Mouse (Mus musculus): ENCODE measurements around the gene B4galt3.
A peak's percentile ranks its signal among the peaks of the same experiment; 100 is the strongest.

B4galt3 gene

DNA sequence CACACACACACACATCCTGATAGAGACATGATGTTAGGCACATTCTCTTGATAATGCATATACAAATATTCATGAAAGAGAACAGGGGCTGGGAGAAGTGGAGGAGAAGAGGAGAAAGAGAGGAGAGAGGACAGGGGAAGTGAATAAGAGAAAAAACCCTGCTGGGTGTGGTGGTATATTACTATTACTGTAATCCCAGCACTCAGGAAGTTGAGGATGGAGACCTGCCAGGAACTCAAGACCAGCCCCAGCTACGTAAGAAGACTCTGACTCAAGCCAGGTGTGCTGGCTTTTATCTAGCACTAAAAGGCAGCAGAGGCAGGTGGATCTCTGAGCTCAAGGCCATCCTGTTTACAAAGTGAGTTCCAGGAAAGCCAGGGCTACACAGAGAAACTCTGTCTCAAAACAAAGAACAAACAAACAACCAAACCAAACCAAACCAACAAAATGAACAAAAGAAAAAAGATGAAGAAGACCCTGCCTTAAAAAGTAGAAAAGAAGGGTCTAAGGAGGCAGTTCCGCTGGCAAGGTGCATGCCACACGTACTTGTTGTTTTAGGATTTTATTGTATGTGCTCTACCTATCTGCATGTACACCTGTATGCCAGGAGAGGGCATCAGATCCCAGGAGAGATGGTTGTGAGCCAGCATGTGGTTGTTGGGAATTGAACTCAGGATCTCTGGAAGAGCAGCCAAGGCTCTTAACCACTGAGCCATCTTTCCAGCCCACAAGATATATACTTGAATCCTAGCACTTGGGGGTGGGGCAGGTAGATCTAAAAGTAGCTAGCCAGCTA is 6.3 kb upstream of the B4galt3 start:
- no peak for DNase-seq (ENCODE audit: low spot score in 2 of 2)

DNA sequence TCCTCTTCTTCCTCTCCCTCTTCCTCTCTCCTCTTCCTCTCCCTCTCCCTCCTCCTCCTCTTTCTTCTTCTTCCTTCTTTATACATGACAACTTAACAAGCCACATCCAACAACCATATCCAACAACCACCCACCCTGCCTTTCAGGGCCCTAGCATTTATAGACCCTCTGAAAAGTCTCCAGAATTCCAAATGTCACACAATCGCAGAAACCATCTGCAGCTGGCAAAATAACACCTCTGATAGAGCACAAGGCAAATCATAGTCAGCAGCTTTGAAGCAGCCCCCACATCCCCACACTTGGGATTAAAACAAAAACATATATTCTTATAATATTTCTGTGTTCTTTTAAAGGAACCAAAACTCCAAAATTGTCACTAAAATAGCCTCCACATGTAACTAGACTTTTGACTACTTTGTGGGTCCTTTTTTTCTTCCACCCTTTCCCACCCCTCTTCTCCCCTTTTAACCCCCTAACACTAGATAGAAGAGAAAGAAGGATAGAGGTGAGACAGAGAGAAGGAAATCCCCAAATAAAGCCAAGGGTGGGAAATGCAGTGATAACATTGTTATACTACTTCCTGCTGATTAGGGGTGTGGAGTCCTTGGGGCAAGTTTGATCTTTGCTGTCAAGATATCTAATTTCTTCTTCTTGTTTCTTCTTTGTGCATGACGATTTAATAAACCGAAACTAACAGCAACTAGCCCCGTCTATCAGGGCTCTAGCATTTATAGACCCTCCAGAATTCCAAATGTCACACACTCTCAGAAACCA is 4.0 kb upstream of the B4galt3 start:
- no peak for DNase-seq (ENCODE audit: low spot score in 2 of 2)

DNA sequence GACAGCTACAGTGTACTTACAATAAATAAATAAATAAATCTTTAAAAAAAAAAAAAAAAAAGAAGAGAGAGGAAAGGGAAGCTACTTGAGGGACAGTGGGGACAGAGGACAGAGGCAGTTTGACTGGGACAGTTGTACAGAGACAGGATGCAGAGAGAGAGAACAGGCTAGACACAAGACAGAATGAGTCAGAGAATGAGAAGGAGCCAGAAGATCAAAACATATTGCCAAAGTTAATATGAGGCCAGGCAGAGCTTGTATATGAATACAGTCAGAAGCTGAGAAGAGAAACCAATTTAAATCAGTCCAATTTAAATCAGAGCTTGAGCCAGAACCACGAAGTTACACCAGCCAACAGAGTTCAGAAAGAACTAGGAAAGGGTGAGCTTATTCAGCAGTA is 1.8 kb upstream of the B4galt3 start:
- DNase-seq (ENCODE audit: low spot score in 2 of 2): no peak

DNA sequence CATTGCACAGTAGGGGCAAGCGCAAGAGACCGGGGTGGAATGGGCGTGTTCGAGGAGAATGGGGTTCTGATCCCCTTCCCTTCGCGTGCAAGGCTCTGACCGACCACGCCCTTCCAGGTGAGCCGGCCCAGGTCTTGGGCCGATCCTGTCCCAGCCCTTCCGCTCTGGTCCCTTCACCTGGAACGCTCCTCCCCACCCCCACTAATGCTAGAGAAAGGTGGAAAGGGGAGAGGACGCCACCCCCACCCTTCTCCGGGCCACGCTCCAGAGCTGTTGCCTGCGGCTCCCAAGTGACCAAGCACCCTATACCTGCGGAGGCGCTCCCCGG is 409 bp downstream of the B4galt3 start:
- DNase-seq (ENCODE audit: low spot score in 2 of 2): peak in 1 of 2 experiments; percentile 74

DNA sequence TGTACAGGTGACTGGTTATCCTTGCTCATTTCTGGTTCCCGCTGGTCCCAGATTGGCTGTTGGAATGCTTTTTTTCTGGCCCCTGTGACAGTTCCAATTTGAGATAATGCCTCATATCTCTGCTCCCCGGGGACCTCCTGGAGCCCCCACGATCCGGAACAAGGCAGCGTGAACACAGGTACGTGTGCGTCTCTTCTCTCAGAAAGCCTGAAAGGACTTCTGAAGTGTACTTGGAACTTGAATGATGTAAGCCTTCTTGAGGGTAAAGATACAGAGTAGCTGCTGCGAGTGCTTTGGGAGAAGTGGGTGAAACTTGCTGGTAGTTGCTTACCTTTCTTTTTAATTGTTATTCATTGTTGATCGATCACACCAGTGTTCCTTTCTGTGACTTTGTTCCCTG is 1.1 kb downstream of the B4galt3 start:
- no peak for DNase-seq (ENCODE audit: low spot score in 2 of 2)

DNA sequence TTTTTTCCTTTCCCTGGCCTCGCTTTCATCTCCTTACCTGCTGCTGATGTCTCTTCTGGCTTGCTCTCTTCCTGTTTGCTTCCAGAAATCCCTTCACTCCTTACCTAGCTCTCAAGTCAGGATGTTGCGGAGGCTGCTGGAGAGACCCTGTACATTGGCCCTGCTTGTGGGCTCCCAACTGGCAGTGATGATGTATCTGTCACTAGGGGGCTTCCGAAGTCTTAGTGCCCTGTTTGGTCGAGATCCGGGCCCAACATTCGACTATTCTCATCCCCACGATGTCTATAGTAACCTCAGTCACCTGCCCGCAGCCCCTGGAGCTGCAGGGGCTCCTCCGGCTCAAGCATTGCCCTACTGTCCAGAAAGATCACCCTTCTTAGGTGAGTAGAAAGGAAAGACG is 1.5 kb downstream of the B4galt3 start:
- peak in 1 of 2 experiments; percentile 64 for DNase-seq (ENCODE audit: low spot score in 2 of 2)

DNA sequence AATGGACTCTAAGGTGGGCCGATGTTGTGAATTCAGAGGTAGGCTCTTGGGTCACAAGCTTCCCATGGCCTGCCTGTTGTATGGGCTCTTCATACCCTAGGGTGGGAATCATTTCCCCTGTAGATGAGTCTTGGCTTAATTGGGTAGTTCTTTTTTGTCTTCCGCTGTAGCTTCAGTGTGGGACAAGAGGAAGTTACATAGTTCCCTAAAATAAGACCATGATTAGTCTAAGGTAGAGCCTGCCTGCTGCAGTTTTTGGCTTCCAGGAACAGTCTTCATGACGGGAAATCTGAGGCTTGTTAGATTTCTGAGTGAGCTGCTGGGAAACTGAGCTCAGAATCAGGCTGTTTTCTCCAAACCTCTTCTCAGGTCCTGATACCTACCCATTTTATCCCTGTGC is 2.0 kb downstream of the B4galt3 start:
- no peak for DNase-seq (ENCODE audit: low spot score in 2 of 2)

DNA sequence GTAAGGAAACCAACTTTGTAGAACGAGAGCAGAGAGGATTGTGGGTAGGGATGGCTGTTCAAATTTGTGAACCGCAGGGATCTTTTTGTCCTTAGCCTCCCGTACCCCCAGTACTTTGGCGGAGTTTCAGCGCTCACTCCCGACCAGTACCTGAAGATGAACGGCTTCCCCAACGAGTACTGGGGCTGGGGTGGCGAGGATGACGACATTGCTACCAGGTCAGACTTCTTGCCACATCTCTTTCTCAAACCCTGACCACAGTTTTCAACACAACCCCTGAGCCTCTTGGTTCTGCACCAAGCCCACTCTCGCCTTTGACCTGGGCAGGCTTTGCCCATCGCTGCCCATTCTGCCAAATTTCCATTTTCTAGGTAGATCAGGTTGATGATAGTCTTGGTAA is 4.0 kb downstream of the B4galt3 start:
- no peak for DNase-seq (ENCODE audit: low spot score in 2 of 2)

DNA sequence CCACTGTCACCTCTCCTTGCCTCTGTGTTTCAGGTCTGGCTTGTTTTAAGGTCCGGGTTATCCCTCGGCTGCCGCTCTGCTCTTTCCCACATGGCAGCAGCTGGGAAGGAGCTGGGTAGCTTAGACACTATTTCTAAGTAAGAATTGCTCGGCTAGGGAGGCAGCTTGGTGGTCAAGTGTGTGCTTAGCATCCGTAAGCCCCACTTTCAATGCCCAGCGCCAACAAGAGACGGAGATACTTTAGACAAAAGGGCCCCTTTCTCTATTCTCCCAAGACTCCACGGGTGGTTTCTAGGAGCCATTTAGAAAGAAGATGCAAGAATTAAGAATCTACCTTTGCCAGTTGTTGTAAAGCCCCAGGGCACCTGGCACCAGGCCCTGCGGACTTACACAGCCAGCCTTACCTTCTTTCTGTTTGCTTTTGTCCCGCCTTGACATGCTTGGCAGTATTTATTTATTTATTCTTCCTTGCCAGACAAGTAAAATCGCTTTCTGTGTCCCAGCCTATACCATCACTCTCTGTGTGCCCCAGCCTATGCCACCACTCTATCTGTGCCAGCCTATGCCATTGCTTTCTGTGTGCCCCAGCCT is 5.1 kb downstream of the B4galt3 start:
- peak in 1 of 2 experiments; percentile 55 for DNase-seq (ENCODE audit: low spot score in 2 of 2)

DNA sequence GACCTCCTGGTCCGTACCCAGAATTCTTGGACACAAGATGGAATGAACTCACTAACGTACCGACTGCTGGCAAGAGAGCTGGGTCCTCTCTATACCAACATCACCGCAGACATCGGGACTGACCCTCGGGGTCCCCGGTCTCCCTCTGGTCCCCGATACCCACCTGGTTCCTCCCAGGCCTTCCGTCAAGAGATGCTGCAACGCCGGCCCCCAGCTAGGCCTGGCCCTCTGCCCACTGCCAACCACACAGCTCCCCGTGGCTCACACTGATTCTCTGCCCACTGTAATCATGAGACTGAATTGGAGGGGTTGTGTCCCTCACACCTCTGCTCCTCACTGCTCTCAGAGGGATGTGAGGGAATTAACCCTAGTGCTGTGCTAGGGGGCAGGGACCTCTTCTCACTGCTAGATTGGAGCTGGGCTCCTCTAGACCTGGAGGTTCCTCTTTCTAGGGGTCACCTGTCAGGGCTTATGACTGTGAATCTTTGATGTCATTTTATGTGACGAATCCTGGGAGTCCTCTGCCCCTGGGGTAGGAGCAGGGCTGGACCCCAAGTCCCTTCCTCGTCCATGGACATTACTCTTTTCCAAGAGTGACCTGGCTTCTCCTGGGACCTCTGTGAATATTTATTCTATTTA is 6.1 kb downstream of the B4galt3 start:
- peak in 1 of 2 experiments; percentile 65 for DNase-seq (ENCODE audit: low spot score in 2 of 2)

DNA sequence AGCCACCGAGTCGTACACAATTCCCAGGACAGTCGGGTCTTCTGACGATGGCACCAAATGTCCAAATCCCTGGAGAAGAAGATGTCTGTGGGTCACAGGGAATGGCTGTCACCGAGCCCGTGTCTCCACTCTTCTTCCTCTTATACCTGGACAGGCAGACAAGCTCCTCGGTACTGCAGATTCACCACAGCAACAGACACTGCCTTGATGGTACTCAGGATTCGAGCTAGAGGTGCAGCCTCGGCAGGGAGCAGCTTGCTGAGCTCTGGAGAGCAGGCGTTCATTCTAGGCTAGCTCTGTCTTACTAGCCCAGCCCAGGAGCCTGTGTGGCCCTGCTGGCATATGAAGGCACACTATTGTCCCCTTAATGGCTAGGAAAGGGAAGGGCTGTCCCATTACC is 7.6 kb downstream of the B4galt3 start:
- peak in 1 of 2 experiments; percentile 60 for DNase-seq (ENCODE audit: low spot score in 2 of 2)

DNA sequence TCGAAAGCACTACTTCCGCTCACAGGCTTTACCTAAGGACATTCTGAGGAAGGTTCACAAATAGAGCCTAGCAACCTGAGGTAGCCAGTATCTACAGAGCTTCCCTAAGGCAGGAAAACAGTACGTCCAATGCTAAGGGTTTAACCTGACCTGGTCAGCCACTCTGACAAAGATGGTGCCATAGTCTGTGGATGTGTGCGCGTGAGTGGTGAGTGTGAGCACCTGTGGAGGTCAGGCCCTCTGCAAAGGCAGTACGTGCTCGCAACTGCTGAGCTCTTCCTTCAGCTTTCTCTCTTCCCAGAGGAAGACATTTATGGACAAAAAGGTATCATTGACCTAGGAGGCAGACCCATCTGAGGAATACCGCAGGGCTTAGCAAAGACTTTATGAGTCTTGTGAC is 8.3 kb downstream of the B4galt3 start:
- peak in 1 of 2 experiments; percentile 58 for DNase-seq (ENCODE audit: low spot score in 2 of 2)

DNA sequence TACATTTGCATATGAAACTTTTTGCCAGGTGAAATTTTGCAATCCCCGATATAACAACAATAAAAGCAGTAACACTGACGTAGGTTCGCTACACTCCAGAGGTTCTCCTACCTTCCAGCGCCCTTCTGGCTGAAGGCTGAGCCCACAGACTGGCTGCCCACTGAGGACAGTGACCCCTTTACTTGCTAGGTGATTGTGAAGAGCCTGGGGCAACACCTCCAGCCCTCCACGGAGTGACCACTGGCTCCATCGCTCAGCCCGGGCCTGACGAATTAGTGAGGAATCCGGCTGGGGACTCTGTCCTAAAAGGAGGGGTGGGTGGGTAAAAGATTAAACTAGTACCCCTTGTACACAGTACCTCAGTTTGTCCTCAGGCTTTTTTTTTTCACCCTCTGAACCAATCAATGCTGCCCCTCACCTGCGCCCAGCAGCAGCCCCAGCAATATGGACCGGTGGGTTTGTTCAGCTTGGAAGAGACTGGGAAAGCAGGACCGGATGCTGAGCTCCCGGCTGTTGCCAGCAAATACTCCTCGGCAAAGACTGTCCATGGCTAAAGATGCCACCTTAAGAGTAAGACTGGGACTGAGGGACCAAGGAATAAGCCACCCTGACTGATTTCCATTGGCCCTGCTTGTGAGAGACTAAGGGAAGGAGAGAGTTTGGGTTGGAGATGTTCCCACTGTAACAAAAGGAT is 9.0 kb downstream of the B4galt3 start:
- DNase-seq (ENCODE audit: low spot score in 2 of 2): peak; percentile 14 to 63

DNA sequence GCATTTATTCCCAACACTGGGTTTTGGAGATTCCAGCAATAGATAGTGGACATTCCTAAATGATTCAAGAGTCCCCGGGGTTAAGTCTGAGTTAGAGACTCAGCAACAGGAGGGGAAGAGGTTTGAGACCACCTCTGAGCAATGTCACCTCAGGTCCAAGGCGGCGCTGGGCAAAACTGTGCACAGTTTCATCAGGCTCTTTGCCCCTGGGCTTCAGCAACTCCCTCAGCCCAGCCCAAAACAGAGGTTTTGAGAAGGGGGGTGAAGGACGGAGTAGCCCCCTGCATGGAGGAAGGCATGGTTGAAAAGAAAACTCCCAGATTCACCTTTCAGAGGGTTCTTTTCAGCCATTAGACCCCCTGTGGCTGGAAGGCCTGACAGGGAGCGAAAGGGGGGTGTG is 9.6 kb downstream of the B4galt3 start:
- DNase-seq (ENCODE audit: low spot score in 2 of 2): peak; percentile 19 to 67

DNA sequence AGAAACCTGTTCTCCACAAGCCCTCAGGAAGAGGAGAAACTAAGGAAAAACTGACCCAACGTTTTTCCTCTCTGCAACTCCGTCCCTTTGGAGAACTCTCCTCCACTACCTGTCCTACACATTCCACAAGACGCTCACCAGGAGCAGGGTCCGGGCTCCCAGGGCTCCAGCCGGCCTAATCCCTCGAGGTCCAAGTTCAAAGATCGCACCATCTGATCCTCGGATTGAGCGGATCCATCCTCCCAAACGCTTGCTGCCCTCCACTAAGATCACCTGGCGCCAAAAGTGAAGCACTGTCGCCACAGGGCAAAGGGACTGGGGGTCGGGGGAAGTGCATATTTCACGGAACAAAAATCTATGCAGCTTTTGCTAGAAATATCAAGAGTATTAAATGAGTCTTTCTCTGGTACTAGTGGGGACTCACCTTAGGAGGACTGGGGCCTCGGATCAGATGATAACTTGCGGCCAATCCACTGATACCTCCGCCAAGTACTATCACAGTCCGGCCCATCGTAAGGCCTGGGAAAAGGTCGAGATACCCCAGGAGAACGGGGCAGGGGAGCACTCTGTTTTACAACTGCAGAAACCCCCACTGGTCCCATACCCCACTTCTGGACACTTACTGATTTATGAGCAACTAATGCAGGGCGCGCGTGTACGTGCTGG is 10.3 kb downstream of the B4galt3 start:
- DNase-seq (ENCODE audit: low spot score in 2 of 2): peak in 1 of 2 experiments; percentile 75

DNA sequence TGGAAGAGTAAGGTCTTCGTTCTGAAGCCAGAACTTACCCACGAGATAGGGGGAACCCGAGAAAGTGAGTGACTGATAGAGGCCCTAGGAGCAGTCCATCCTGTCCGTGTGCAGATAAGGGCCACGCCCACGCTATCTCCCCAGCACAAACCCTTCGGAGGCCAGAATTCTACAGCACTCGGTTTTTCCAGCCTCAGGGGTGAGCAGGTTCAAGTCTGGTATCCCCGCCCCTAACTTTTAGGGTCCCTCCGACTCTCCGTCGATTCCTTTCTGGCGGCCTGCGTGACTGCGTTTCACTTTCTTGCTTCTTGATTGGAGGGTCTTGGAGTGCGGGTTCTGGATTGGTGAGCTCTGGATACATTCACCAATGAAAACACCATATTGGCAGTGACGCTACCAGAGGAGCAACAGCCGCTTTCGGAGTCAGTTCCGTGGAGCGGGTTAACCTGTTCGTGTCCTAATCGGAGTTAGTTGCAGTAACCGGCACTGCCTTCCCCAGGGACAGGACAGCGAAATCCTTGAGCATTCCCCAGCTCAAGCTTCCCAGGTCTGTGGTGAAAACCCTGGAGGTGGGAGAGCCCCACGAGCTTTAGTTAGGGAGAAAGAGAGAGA is 10.9 kb downstream of the B4galt3 start, which contains the start of gene Ppox:
Gene Ppox (minus strand): TSS at position 271 of the 612 bp plus-strand sequence.
- peak; percentile 92 for DNase-seq (ENCODE audit: low spot score in 2 of 2)

DNA sequence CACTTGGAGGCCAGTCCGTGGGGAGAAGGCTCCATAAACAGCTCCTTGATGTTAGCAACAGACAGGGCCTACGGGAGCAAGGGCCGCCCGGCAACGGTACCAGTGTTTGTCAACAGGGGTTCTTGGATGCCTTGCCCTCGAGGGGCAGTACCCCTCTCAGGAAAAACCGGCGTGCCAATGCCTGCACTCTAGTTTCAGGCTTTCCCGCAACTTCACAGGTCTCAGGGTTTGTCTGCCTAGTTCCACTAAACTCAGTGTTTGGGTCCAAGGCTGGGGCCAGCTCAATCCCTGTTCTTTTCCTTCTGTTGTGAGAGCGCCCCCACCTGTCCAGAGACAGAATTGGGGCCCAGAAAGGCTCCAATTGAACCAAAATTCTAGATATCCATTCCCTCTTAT is 11.4 kb downstream of the B4galt3 start:
- peak; percentile 89 to 95 for DNase-seq (ENCODE audit: low spot score in 2 of 2)

DNA sequence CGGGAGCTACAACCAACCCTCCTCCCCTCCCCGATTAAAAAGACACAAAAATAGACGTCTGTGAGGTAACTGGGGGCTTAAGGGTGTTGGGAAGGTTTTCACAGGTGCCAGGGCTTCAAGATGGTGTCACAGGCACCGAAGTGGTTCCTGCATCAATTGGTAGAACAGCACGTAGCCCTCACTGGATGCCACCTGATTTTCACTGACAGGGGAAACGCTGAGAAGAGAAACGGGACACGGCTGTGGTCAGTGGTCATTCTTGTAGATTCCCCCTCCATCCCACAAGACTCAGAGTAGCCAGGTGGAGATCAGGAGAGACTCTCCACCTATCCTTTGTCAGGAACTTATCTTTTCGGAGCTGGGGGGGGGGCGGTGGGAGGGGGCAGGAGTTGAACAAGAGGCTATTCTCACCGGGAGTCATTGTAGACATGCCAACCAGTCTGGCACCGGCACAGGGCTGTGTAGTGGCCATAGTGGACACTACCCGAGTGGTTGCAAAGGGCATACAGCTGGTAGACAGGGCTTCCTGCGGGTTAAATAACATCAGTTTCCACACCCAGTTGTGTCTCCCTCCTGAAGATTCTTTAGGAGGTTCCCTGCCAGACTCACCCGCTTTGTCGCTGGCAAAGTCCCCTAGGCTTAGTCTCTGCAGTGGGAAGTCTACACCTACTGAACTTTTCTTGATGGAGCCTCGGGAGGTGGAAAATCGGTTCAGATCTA is 12.1 kb downstream of the B4galt3 start:
- peak; percentile 16 to 63 for DNase-seq (ENCODE audit: low spot score in 2 of 2)

DNA sequence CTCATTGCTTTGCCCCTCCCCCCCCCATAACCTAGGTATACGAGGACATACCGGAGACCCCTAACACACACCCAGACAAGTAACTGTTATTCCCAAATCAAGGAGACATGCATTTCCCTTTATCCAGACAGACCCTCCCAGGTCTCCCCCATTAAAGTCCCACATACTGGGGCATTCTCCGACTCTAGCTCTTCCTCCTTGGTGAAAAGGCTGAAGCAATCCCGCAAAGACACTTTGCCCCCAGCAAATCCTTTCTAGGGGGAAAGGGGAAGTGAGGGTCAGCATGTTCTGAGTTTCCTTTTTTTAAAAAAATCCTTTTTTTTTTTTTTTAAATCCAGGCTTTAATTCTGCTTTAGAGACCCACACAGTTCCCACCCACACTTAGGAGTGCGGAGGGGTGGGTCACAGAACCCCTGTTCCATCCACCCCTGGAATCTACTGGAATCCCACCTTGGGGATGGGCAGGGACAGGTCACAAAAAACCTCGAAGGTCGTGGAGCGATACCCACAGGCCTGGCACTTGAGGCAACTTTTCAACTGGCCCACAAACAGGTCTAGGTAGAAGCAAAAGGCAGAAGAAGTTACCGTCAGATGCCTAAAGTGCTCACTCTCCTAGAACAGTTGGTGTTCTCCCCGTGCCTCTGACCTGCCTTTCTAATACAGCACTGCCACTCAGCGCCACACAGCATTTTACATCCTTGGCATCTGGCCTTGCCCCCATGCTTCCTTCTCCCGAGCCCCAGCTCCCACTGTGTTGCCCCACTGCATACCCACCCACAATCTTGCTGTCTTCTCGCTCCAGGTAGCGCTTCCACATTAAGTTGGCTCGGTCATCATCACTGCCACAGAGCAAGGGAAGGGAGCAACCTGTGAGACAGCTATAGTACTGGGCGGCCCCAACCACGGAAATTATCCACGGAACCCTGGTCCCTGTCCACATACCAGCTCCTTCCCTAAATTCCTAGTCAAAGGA is 13.3 kb downstream of the B4galt3 start:
- peak in 1 of 2 experiments; percentile 59 for DNase-seq (ENCODE audit: low spot score in 2 of 2)

Data from spleen, postnatal 4 days (tissue).